Mouse (Mus musculus) kidney, adult 8-10 months (tissue): ENCODE data around the gene Adam3.

Source experiments
- DNase-seq, 2 experiments: peaks; one replicate each; pipeline ENCODE4 v3.0.0; 2022

Gene Adam3

DNA sequence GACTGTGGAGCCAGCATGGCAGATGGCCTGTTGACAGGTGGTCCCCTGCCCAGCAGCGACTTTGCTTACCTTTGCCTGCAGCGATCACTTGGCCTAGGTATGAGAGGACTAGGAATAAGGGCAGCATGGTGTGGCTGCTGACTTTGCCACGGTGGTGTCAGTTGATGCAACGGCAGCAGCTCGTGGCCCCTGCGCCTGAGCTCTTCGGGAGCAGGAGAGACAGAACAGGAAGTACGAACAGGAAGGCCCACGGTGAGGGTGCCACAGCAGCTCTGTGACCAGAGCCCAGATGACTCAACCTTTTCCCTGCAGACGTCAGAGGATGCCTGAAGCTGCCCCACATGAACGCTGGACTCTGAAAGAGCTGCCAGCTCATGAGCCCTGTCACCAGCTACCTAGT lies at the start of gene Adam3:
Adam3 (minus strand) TSS at position 223 of the 400 bp plus-strand sequence.
- no peak for DNase-seq

DNA sequence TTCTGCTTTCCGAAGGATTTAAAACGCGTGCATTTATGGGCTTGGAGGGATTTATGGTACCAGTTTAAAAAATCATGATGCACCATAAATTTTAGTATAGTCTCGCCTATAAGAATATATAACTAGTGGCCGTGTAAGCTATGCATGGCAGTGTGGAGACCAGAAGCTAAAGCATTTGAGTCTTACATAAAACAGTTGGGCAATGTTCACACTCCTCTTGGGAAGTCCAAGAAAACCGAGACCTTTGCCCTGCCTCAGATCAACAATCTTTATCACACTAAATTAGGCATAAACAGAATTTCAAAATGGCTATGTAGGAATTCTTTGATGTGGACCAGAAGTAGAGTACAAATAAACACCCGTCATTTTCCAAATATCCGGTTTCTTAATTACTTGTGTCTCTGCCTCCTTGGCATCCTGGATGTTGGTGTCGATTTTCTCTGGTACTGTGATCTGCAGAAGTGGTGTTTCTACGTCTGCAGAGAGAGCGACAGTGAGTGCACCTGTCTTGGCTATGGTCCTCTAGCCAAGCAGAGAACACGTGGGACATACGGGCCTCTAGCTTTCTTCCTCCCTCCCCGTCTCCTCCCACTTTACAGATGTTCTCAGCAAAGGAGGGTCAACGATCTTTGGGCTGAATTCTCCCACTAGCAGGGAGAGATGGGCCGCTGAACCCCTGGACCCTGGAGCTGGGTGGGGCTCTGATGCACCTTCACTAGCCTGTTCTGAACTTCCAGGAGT lies 596 bp downstream of the Adam3 start:
- no peak for DNase-seq
